Mouse (Mus musculus) mouse trophoblast stem cell (cell line): ENCODE results near the gene Spen.

ENCODE experiments used
- in situ Hi-C, 2 experiments: fragments of 300-500 bp; cut with MseI, MboI; formaldehyde crosslinking; loops; 2 replicates in 1 of 2; 3 replicates in 1 of 2; pipeline ENCODE4 v1.15.1; 2025

The Spen gene

GRCm38 (mm10) chr4:141474431-141474830 is 64.0 kb downstream of the Spen start:
- in situ Hi-C loops: no loop called here

- in situ Hi-C loops: no loop called here
These were observed 65.6 kb downstream of the Spen start for GRCm38 (mm10) chr4:141472641-141473321.

DNA sequence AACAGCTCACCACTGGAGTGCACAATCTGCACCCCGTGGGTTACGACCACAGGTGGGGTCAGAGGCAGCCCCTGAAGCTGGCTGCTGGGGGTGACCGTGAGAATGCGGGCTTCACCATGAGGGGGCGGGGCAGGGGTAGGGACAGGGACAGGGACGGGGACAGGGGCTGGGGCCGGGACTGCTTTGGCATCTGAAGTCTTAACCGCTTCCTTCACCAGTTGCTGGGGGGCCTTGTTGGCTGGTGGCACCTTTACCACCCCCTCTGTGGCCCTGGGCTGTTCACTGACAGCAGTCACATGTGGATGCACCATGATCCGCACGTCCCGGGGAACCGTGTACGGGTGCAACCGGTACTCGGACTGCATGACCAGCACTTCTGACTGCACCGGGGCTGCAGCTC is 66.9 kb downstream of the Spen start:
- in situ Hi-C loops: no loop called here

GRCm38 (mm10) chr4:141469343-141469742 is 69.1 kb downstream of the Spen start:
- in situ Hi-C loops: no loop called here

GRCm38 (mm10) chr4:141468576-141468975 is 69.8 kb downstream of the Spen start:
- in situ Hi-C loops: no loop called here

- in situ Hi-C loops: no loop called here
These were observed 70.8 kb downstream of the Spen start for GRCm38 (mm10) chr4:141467581-141467927.

DNA sequence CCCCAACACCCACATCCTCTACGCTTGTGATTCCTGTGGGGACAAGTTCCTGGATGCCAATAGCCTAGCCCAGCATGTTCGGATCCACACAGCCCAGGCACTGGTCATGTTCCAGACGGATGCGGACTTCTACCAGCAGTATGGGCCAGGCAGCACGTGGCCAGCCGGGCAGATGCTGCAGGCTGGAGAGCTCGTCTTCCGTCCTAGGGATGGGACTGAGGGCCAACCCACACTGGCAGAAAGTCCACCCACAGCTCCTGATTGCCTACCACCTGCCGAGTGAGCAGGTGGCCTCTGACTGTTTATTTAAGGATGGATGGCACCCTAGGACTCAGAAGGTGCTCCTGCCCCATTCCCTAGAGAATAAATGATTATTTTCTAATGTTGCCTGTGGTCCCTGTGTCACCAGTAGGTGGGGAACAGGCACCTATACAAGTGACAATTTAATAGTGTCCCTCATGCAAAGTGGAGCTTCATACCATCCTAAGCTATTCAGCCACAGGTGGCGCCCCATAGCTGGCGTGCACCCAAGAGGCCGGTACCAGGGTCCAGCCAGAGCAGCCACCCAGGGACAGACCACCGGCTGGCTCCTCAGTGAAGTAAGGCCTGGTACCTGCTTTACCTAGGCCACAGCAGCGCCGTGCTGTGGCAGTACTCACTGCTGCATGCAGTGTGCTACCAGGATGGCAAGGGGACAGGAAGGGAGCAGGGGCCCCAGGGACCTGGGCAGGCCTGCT is 71.4 kb downstream of the Spen start:
- in situ Hi-C loops: no loop called here

- in situ Hi-C loops: no loop called here
These were observed 72.1 kb downstream of the Spen start for GRCm38 (mm10) chr4:141466289-141466795.

GRCm38 (mm10) chr4:141465512-141466288 is 72.7 kb downstream of the Spen start:
- in situ Hi-C loops: no loop called here

DNA sequence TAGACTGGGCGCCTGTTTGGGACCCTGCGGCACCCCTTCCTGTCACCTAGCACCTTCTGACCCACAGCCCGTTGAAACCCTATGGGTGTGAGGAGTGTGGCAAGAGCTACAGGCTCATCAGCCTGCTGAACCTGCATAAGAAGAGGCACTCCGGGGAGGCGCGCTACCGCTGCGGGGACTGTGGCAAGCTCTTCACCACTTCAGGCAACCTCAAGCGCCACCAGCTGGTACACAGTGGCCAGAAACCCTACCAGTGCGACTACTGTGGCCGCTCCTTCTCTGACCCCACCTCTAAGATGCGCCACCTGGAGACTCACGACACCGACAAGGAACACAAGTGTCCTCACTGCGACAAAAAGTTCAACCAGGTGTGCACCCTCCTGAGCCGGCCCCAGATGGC is 73.7 kb downstream of the Spen start:
- in situ Hi-C loops: no loop called here

DNA sequence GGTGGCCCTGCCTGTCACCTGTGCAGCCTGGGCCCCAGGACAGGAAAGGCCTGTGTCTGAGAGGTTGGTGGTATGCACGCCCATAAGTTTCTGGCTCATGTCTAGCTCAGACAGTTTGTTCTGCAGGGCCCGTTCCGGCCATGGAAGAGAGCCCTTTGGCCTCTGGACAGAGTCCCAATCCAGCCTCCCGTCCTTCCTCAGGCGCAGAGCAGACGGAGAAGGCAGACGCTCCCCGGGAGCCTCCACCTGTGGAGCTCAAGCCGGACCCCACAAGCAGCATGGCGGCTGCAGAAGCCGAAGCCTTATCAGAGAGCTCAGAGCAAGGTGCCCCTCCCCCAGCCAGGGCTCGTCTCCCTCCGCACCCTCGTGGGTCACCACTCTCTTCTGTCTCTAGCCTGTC is 74.9 kb downstream of the Spen start:
- in situ Hi-C loops: no loop called here

DNA sequence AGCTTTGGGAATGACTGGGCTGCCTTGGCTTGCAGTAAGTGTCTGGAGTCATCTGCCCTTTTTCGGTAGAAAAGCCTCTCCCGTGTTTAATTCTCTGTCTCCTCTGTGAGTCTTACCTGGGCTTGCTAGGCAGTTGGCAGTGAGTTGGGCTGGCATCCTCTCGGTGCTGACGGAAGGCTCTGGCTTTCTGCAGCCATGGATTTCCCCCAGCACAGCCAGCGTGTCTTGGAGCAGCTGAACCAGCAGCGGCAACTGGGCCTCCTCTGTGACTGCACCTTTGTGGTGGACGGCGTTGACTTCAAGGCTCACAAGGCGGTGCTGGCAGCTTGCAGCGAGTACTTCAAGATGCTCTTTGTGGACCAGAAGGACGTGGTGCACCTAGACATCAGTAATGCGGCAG is 76.8 kb downstream of the Spen start:
- in situ Hi-C loops: no loop called here

DNA sequence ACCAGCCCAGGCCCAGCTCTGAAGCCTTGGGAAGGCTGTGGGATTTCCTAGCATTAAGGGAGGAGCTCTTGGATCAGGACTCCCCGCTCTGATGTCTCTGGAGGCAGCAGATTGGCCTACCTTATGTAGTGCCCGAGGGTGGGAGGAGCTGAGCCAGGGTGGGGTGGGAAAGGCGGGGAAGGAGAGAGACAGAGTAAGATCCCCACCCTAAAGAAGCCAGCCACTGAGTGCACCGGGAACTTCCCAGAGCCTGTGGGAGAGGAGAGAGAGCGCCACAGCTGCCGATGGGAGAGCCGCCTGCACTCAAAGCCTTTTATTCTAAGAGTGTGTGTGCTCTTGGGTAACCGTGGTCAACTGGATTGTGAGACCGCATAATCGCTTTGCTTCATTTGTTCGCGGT is 77.3 kb downstream of the Spen start:
- in situ Hi-C loops: no loop called here

DNA sequence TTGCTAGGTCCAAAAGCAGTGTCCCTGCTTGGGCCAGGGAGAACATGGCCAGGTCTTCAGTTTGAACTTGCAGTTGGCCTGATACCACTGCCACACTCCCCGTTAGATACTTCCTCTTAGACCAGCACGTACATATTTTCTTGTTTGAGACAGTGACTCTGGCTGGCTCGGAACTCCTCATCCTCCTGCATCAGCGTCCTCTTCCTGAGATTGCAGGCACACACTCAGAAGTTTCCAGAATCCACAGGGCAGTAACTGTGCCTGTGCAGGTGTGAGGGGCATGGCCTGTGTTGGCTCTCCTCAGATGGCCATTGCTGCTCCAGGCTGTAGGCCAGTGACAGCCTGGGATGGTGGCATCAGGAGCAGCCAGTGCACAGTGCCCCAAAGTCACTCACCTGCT is 77.9 kb downstream of the Spen start:
- in situ Hi-C loops: no loop called here

DNA sequence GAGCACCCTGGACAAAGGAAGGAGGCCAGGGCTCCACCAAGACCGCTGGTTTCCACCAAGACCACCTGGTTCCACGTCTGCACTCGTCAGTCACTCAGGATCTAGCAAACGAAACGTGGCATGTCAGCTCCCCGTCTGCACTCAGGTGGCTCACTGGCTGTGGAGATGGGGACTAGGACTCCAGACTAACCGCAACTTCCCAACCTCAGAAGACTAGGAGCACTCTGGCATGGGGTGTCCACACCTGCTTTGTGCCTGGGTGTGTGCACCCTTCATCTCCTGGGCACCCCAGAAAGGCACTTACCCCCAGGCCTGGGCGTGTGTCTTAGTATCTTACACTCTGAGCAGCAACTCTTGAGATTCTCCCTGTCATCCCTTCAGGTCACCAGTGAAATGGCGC is 78.6 kb downstream of the Spen start:
- in situ Hi-C loops: no loop called here

- in situ Hi-C loops: no loop called here
These were observed 79.5 kb downstream of the Spen start for GRCm38 (mm10) chr4:141458888-141459287.

- in situ Hi-C loops: no loop called here
These were observed 80.2 kb downstream of the Spen start for GRCm38 (mm10) chr4:141458236-141458635.

DNA sequence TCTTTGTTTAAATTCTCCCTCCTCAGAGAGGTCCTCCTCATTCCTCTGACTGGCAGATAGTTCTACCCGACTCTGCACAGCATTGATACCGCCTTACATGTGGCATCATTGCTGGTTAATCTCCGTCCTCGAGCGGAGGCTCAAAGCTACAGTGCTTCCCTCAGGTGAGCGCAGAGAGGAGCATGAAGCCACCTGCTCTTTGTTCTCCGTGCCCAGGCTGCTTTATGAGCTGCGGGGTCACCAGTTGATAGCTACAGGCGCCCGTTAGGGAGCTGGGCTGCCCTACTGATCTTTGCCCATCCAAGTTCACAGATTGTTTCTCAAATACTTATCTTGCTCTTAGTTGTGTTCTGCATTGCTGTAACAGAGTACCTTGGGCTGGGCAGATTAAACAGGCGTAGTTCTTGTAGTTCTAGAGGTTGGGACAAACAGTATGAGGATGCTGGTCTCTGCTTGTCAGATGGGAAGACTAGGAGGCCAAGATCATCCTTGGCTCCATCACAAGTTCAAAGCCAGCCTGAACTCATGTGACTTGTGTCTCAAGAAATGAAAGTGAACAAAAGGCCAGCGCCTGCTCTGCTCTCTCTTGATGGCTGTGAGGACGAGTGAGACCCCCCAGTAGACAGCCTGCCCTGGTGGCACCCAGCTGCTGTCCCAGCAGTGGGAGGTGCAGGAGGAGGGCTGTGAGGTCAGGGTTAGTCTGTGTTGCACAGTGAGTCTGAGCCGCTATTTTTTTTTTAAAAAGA is 82.0 kb downstream of the Spen start:
- in situ Hi-C loops: no loop called here

- in situ Hi-C loops: no loop called here
These were observed 82.9 kb downstream of the Spen start for GRCm38 (mm10) chr4:141455526-141455925.

DNA sequence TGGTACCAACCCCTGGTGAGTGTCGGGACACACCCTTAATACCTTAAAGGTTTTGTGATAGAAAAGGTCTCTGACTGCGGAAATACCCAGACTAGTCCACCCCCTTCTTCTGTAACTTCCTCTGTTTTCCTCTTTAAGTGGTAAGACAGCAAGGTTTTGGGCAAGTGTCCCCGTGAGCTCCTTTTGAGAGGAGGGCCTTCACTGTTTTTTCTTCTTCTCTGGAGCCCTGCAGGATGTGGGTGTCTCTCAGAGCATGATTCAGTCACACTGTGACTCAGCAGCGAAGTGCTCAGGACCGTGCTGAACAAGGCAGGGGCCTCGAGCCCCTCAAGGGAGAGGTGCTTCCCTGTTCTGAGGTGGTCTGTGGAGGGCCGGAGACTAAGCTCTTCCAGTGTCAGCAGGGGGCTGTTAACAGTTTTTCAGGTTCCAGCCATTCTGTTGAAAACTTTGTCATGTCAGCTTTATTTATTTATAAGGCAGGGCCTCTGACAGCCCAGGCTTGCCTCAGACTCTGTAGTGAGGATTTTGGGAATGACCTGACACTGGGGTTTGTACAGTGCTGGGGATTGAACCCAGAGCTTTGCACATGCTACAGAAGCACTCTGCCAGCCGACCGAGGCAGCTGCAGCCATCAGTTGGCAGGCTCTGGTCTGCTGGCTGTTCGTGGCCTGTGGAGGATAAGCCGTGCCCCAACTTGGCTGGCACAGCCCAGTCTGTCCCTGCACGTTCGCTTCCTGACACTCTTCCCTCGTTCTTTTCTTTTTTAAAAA is 83.6 kb downstream of the Spen start:
- in situ Hi-C loops: no loop called here

GRCm38 (mm10) chr4:141451916-141452450 is 86.4 kb downstream of the Spen start:
- in situ Hi-C loops: no loop called here
